Comparison of ENCODE assay signal across 16 mouse cellular contexts in the genomic region with DNA sequence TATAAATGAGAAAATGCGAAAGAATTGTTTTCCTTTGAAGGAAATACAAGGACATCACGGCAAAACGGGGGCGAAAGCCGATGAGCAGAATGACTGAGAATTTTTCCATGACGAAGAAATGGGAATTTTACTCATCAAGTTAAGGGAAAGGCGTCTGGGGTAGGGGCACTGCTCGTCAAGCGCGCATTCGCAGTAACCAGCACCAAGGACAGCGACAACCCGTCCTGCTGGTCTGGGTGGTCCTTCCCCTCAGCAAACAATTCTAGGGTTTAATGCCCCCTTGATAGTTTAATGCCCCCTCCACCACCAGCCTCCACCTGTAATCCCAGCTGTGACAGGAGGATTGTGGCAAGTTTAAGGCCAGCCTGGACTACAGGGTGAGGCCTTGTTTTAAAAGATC. TPM values are rescaled to one million over a fixed set of nuclear protein-coding genes. Genes with fewer than 3 reads are reported as not detected.
DNase-seq lines count a peak whose midpoint lies in the region; ATAC-seq lines count a peak whose summit lies in the region.
"Had no signal": no experiment of that assay in that cellular context is flagged by ENCODE, and none has a peak within 500 bp of the region (broad histone marks: within the 10 kb centered on the region; RNA-seq: fewer than 3 reads in every experiment).

No protein-coding gene starts in this region.

- H3K4me3 ChIP-seq in forebrain, embryonic 11.5 days (ENCODE audit: low read depth, low read length), result no peak overlapping the region
- no peak overlapping the region for H3K4me3 ChIP-seq in forebrain, embryonic 13.5 days
- H3K4me3 ChIP-seq: erythroblast, embryonic 14.5 days; hindbrain, embryonic 15.5 days; left cerebral cortex, adult 2 months; liver, embryonic 13.5 days had no signal

- peak; percentile 78 for DNase-seq in forebrain, embryonic 11.5 days (ENCODE audit: low spot score)
- peak; percentile 29 for DNase-seq in lung, postnatal 10 days
- no peak for DNase-seq in lung, postnatal 25 days (ENCODE audit: low spot score)
- peak; percentile 43 for DNase-seq in R1 (ENCODE audit: low read depth, low spot score)
- DNase-seq in left cerebral cortex, adult 8-10 months (ENCODE audit: low spot score in 2 of 2), result no peak
- no peak for DNase-seq in cerebellum, postnatal 10 days
- DNase-seq: cerebellum, adult 9-11 months; liver, embryonic 13.5 days; right cerebral cortex, postnatal 14 days had no signal

- no peaks in the 10 kb centered on the region for H3K9me3 ChIP-seq in forebrain, embryonic 11.5 days (ENCODE audit: control insufficient read depth, low read length)
- H3K9me3 ChIP-seq in forebrain, embryonic 13.5 days (replicated peaks), result no peaks in the 10 kb centered on the region
- H3K9me3 ChIP-seq: hindbrain, embryonic 15.5 days; liver, embryonic 13.5 days had no signal

- H3K36me3 ChIP-seq in forebrain, embryonic 11.5 days (ENCODE audit: control insufficient read depth, insufficient read depth, low read length), result no peaks in the 10 kb centered on the region
- H3K36me3 ChIP-seq in forebrain, embryonic 13.5 days (ENCODE audit: poor library complexity, severe bottlenecking), result no peaks in the 10 kb centered on the region
- H3K36me3 ChIP-seq: hindbrain, embryonic 15.5 days; liver, embryonic 13.5 days had no signal

- H3K27ac ChIP-seq in forebrain, embryonic 11.5 days (ENCODE audit: low read depth, low read length), result no peak overlapping the region
- H3K27ac ChIP-seq in forebrain, embryonic 13.5 days, result no peak overlapping the region
- H3K27ac ChIP-seq: hindbrain, embryonic 15.5 days; left cerebral cortex, adult 2 months; liver, embryonic 13.5 days had no signal

- ATAC-seq in forebrain, embryonic 11.5 days (replicated peaks; ENCODE audit: low FRiP score), result no peak
- ATAC-seq in forebrain, embryonic 13.5 days, result no peak
- peak; percentile 40; the same call in 1 of the 2 replicates for ATAC-seq in granulocyte monocyte progenitor cell, adult 5-6 weeks (replicated peaks; ENCODE audit: poor library complexity, severe bottlenecking)

- H3K27me3 ChIP-seq in forebrain, embryonic 11.5 days (ENCODE audit: control insufficient read depth, insufficient read depth, low read length), result peaks cover 23% of the 10 kb centered on the region
- peaks cover 60% of the 10 kb centered on the region for H3K27me3 ChIP-seq in forebrain, embryonic 13.5 days

- H3K4me2 ChIP-seq in forebrain, embryonic 11.5 days (ENCODE audit: low read depth, low read length, severe bottlenecking), result no peak overlapping the region
- H3K4me2 ChIP-seq in forebrain, embryonic 13.5 days, result no peak overlapping the region
- H3K4me2 ChIP-seq: heart, embryonic 11.5 days; hindbrain, embryonic 15.5 days; liver, embryonic 13.5 days had no signal

- H3K9ac ChIP-seq in forebrain, embryonic 11.5 days (ENCODE audit: low read length), result no peak overlapping the region
- H3K9ac ChIP-seq in forebrain, embryonic 13.5 days, result no peak overlapping the region
- H3K9ac ChIP-seq: hindbrain, embryonic 15.5 days; liver, embryonic 13.5 days had no signal

- H3K4me1 ChIP-seq in forebrain, embryonic 11.5 days (replicated peaks; ENCODE audit: control insufficient read depth, insufficient read depth, low read length), result no peaks in the 10 kb centered on the region
- peaks cover 9% of the 10 kb centered on the region for H3K4me1 ChIP-seq in forebrain, embryonic 13.5 days

- WGBS in forebrain, embryonic 11.5 days, result 12% methylated on average over 13 of the region's 13 CpGs
- 15% methylated on average over 13 of the region's 13 CpGs for WGBS in forebrain, embryonic 13.5 days

RNA-seq across cellular contexts. Expression of a gene that starts 2.6 kb away (rescaled TPM):
- 0.19 and 0.31 TPM in 2 replicates for polyA plus RNA-seq in forebrain, embryonic 11.5 days (2014; fragmentation: Nextera tagmentation; extraction: Ambion mirVana)
- polyA plus RNA-seq in forebrain, embryonic 13.5 days (2015; fragmentation: Nextera tagmentation; extraction: Ambion mirVana), result 0.19 and 0.38 TPM in 2 replicates
- total RNA-seq in granulocyte monocyte progenitor cell, adult 5-6 weeks (2014; fragmentation: Nextera tagmentation), result not detected in 2 replicates
- not detected in 2 replicates for total RNA-seq in granulocyte monocyte progenitor cell, adult 5-6 weeks (2017)
- total RNA-seq in left cerebral cortex, adult 8-10 months (2022), result 1 to 10 TPM in 2 of 4 experiments, under 1 TPM in 2; 0.78 to 1.4 (median 1.0) TPM
- total RNA-seq: megakaryocyte, adult 5-6 weeks had no signal
- polyA plus RNA-seq: erythroblast, embryonic 14.5 days had no signal

RNA-seq across cellular contexts. Expression of a gene that starts 19.0 kb away (rescaled TPM):
- not detected in 2 replicates for polyA plus RNA-seq in forebrain, embryonic 11.5 days (2014; fragmentation: Nextera tagmentation; extraction: Ambion mirVana)
- polyA plus RNA-seq in forebrain, embryonic 13.5 days (2015; fragmentation: Nextera tagmentation; extraction: Ambion mirVana), result not detected in 2 replicates
- not detected in 2 replicates for total RNA-seq in granulocyte monocyte progenitor cell, adult 5-6 weeks (2014; fragmentation: Nextera tagmentation)
- total RNA-seq in granulocyte monocyte progenitor cell, adult 5-6 weeks (2017), result not detected in 2 replicates
- 1 to 10 TPM in 1 of 4 experiments, under 1 TPM in 3; 0.74 to 1.2 (median 0.79) TPM for total RNA-seq in left cerebral cortex, adult 8-10 months (2022)
- total RNA-seq: left cerebral cortex, adult 2 months; megakaryocyte, adult 5-6 weeks had no signal
- polyA plus RNA-seq: heart, embryonic 11.5 days; hindbrain, embryonic 15.5 days; liver, embryonic 13.5 days had no signal

Comparison
In these comparisons a context has a peak if more than half of its experiments do, and no peak if none do; other contexts are left out.
1. DNase-seq: peak in forebrain, embryonic 11.5 days (single experiment), lung, postnatal 10 days (single experiment) and R1 (single experiment); none in lung, postnatal 25 days (single experiment), left cerebral cortex, adult 8-10 months (0 of 2) and cerebellum, postnatal 10 days (0 of 2).